Mouse (Mus musculus): Measurements from ENCODE around the gene Sar1b. TPM values are rescaled to one million over a fixed set of nuclear protein-coding genes. Genes with fewer than 3 reads are reported as not detected.
A peak's percentile ranks its signal among the peaks of the same experiment; 100 is the strongest.
"Not testable (repeated sequence)": the region's sequence is repeated elsewhere in the genome, so short reads cannot be mapped to it uniquely, and the experiment has no call there.

Sar1b gene
- 112 and 113 TPM in 2 replicates for polyA plus RNA-seq (2014; fragmentation: Nextera tagmentation; extraction: Ambion mirVana)

DNA sequence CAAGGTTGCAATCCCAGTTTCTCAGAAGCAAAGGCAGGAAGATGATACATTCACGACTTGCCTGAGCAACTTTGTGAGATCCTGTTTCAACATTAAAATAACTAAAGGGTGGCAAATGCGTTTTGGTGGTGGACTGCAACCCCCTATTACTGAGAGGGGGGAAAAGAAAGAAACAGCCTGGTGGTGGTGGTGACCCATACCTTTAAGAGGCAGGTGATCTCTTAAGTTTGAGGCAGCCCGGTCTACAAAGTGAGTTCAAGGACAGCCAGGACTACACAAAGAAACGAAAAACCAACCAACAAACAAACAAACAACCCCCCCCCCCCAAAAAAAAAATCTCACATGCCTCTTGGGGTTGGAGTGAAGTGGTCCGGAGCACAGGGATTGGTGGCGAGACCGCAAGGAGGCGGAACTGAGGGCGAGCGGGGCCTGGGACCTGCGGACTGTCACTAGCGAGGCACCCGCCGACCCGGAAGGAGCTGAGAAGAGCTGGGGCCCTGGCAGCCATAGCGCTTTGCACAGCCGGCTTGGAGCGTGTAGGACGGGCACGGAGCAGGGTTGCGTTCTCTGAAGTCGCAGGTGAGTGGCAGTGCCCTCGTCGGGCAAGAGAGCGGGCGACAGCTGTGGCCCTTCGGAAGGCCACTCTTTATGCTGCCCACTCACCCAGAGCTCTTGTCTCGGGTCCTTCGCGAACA lies at the start of gene Sar1b, which contains the start of gene Sec24a:
Sar1b (plus strand) TSS at position 475 of the 695 bp plus-strand sequence.
Sec24a (minus strand) TSS at position 422 of the 695 bp plus-strand sequence.
- no peaks in the 10 kb centered on the region for H3K9me3 ChIP-seq (ENCODE audit: control insufficient read depth, low read length)
- no peaks in the 10 kb centered on the region; the same call in 1 of the 2 replicates for H3K27me3 ChIP-seq (replicated peaks; ENCODE audit: control insufficient read depth, insufficient read depth, low read length)
- no peak within 1 kb of the TSS for H3K27ac ChIP-seq (replicated peaks; ENCODE audit: low read depth, low read length)
- H3K4me1 ChIP-seq (ENCODE audit: control insufficient read depth, insufficient read depth, low read length), result peaks cover 13% of the 10 kb centered on the region
- H3K9ac ChIP-seq (ENCODE audit: low read depth, low read length), result peak within 1 kb of the TSS; percentile 86
- no peaks in the 10 kb centered on the region for H3K36me3 ChIP-seq (ENCODE audit: control insufficient read depth, insufficient read depth, low read length)
- ATAC-seq (ENCODE audit: low read depth) (peak; percentile 97), DNase-seq (ENCODE audit: low spot score) (peak; percentile 87)
- WGBS, result 1% methylated on average over 25 of the region's 30 CpGs
- peak within 1 kb of the TSS; percentile 88 for H3K4me3 ChIP-seq (ENCODE audit: low read depth, low read length)
- peak within 1 kb of the TSS; percentile 89 for H3K4me2 ChIP-seq (ENCODE audit: low read depth, low read length)

DNA sequence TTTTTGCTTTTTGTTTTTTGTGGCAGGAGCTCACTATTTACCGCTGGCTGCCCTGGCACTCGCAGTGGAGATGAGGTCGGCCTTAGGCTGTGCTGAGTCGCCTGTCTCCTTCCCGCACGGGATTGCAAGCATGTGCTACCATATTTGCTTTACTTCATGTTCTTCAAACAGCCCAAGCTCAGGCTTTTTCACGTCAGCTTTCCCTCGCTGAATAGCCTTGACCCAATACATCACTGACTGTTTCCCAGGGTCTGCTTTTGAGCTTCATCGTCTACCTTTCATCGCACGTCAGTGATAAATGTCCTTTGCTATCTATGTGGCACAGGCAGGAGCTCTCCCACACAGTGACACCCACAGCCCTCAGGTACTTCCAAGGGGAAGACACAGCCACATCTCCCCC lies 42.4 kb upstream of the Sar1b start:
- Histone ChIP-seq H3K4me1 (ENCODE audit: control insufficient read depth, insufficient read depth, low read length) (no peaks in the 10 kb centered on the region), H3K27me3 (replicated peaks; ENCODE audit: control insufficient read depth, insufficient read depth, low read length) (no peaks in the 10 kb centered on the region)
- WGBS, result 95% methylated on average over 11 of the region's 11 CpGs

DNA sequence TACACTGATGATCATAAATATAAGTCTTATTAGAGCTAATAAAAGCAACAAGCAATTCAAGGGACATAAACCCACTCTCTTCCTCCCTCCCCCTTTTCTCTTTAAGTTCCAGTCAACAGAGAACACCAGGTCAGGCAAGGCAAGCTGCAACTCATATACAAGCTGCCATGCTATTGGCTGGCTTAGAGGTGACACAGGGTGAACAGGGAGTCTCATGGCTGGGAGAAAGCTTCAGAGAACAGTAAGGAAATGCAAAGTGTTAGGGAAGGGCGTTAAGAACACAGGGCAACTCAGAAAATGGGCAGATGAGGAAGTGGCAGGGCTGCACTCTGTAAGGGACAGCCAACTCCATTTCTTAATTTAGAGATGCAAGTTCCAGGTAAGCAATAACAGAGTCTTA lies 30.6 kb upstream of the Sar1b start:
- Histone ChIP-seq H3K36me3 (ENCODE audit: control insufficient read depth, insufficient read depth, low read length) (peaks cover 69% of the 10 kb centered on the region), H3K9ac (ENCODE audit: low read depth, low read length) (no peak overlapping the region), H3K9me3 (ENCODE audit: control insufficient read depth, low read length) (no peaks in the 10 kb centered on the region), H3K4me2 (ENCODE audit: low read depth, low read length) (no peak overlapping the region), H3K27ac (replicated peaks; ENCODE audit: low read depth, low read length) (no peak overlapping the region), H3K4me3 (ENCODE audit: low read depth, low read length) (no peak overlapping the region), H3K4me1 (ENCODE audit: control insufficient read depth, insufficient read depth, low read length) (no peaks in the 10 kb centered on the region), H3K27me3 (replicated peaks; ENCODE audit: control insufficient read depth, insufficient read depth, low read length) (no peaks in the 10 kb centered on the region)
- DNase-seq (ENCODE audit: low spot score) (no peak), ATAC-seq (ENCODE audit: low read depth) (no peak)
- WGBS, result 83% methylated on average over 1 of the region's 1 CpGs

More for the DNA sequence above, 42.4 kb upstream of the Sar1b start:
- peaks cover 90% of the 10 kb centered on the region for H3K36me3 ChIP-seq (ENCODE audit: control insufficient read depth, insufficient read depth, low read length)
- no peak overlapping the region for H3K4me2 ChIP-seq (ENCODE audit: low read depth, low read length)
- ATAC-seq (ENCODE audit: low read depth), result no peak
- H3K9ac ChIP-seq (ENCODE audit: low read depth, low read length), result no peak overlapping the region
- no peak overlapping the region for H3K27ac ChIP-seq (replicated peaks; ENCODE audit: low read depth, low read length)
- H3K9me3 ChIP-seq (ENCODE audit: control insufficient read depth, low read length), result no peaks in the 10 kb centered on the region
- no peak overlapping the region for H3K4me3 ChIP-seq (ENCODE audit: low read depth, low read length)
- no peak for DNase-seq (ENCODE audit: low spot score)

DNA sequence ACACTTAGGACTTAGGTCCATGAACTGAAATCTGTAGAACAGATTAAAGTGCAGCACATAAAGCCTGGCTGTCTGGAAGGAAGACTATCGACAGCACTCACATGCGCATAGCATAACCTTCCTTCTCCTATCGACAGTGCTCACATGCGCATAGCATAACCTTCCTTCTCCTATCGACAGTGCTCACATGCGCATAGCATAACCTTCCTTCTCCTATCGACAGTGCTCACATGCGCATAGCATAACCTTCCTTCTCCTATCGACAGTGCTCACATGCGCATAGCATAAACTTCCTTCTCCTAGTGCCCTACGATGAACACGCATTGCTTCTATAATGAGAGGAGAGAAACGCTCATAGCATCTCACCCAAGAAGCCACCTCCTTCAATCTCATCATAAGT lies 29.3 kb upstream of the Sar1b start:
- WGBS, result 96% methylated on average over 12 of the region's 13 CpGs
- not testable (repeated sequence) for ATAC-seq (ENCODE audit: low read depth)
- peaks cover 73% of the 10 kb centered on the region for H3K36me3 ChIP-seq (ENCODE audit: control insufficient read depth, insufficient read depth, low read length)

DNA sequence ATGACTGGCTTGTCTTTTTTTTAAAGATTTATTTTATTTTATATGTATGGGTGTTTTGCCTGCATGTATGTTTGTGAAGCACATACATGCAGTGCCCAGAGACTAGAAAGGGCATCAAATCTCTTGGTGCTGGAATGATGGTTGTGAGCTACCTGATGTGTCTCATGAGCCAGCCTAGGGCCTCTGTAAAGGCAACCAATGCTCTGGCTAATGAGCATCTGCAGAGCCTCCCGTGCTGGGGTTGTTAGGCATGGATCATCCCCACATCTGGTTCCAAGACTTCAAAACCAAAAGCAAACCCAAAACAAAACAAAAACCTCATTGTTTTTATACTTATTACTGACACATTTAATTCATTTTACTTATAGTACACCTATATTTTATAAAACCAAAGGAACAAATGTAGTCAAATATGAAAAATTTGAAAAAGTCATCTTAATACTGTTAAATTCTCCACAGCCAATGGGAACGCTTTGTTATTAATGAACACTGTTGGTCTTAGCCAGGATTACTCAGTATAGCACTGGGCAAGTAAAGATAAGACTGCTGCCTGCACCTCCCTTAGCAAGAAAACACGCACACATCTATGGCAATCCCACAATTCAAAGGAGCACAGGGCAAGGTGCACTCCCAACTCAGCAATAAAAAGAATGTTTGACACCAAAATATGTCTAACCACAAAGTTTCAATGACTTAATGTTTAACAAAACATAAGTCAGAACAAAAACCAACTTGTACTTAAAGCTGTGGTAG lies 24.7 kb upstream of the Sar1b start:
- H3K9ac ChIP-seq (ENCODE audit: low read depth, low read length), result no peak overlapping the region
- H3K27ac ChIP-seq (replicated peaks; ENCODE audit: low read depth, low read length), result no peak overlapping the region
- WGBS, result 82% methylated on average over 3 of the region's 3 CpGs
- ATAC-seq (ENCODE audit: low read depth) (no peak), DNase-seq (ENCODE audit: low spot score) (no peak)
- H3K36me3 ChIP-seq (ENCODE audit: control insufficient read depth, insufficient read depth, low read length), result peaks cover 71% of the 10 kb centered on the region
- H3K4me1 ChIP-seq (ENCODE audit: control insufficient read depth, insufficient read depth, low read length), result no peaks in the 10 kb centered on the region
- no peaks in the 10 kb centered on the region for H3K27me3 ChIP-seq (replicated peaks; ENCODE audit: control insufficient read depth, insufficient read depth, low read length)
- H3K9me3 ChIP-seq (ENCODE audit: control insufficient read depth, low read length), result no peaks in the 10 kb centered on the region
- no peak overlapping the region for H3K4me2 ChIP-seq (ENCODE audit: low read depth, low read length)
- no peak overlapping the region for H3K4me3 ChIP-seq (ENCODE audit: low read depth, low read length)

More for the DNA sequence above, 29.3 kb upstream of the Sar1b start:
- H3K27me3 ChIP-seq (replicated peaks; ENCODE audit: control insufficient read depth, insufficient read depth, low read length); H3K9ac ChIP-seq (ENCODE audit: low read depth, low read length); H3K4me2 ChIP-seq (ENCODE audit: low read depth, low read length); H3K4me1 ChIP-seq (ENCODE audit: control insufficient read depth, insufficient read depth, low read length); H3K9me3 ChIP-seq (ENCODE audit: control insufficient read depth, low read length); DNase-seq (ENCODE audit: low spot score); H3K27ac ChIP-seq (replicated peaks; ENCODE audit: low read depth, low read length); H3K4me3 ChIP-seq (ENCODE audit: low read depth, low read length): not testable (repeated sequence)

DNA sequence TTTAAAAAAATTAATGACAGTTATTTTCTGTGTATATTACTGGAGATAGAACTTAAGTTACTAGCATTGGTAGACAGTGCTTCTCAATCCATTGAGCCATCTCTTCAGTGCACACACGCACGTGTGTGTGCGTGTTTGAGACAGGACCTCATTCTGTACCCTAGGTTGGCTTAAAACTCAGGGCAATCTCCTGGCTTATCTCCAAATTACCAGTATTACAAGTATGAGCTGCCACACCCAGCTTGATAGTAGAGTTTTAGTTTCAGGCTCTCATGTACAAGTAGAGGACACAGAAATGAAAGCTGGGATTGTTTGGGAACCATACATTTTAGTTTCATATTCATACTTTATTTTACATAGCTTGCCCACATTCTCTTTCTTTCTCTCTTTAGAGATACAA lies 22.8 kb upstream of the Sar1b start:
- Histone ChIP-seq H3K4me3 (ENCODE audit: low read depth, low read length) (no peak overlapping the region), H3K9ac (ENCODE audit: low read depth, low read length) (no peak overlapping the region), H3K4me1 (ENCODE audit: control insufficient read depth, insufficient read depth, low read length) (no peaks in the 10 kb centered on the region), H3K27me3 (replicated peaks; ENCODE audit: control insufficient read depth, insufficient read depth, low read length) (no peaks in the 10 kb centered on the region), H3K4me2 (ENCODE audit: low read depth, low read length) (no peak overlapping the region), H3K36me3 (ENCODE audit: control insufficient read depth, insufficient read depth, low read length) (peaks cover 67% of the 10 kb centered on the region), H3K9me3 (ENCODE audit: control insufficient read depth, low read length) (no peaks in the 10 kb centered on the region), H3K27ac (replicated peaks; ENCODE audit: low read depth, low read length) (no peak overlapping the region)
- ATAC-seq (ENCODE audit: low read depth) (no peak), DNase-seq (ENCODE audit: low spot score) (no peak)
- 89% methylated on average over 3 of the region's 3 CpGs for WGBS

DNA sequence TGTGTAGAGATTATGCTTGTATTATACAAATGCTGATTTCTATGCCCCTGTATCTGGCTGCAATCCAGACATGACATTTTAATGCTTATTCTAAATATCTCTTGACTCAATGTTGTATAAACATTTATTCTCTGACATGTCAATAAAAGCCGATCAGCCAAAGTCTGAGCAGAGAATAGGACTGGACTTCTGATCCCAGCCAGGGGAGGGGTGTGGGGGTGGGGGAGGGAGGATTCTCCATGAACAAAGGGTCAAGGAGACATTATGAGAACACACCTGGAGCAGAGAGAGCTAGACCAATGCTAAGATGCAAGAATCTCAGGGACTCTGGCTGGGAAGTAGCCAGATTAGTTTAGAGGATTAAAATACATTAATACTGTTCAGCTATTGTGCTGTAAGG lies 17.4 kb upstream of the Sar1b start:
- WGBS, result 88% methylated on average over 1 of the region's 1 CpGs
- Histone ChIP-seq H3K27ac (replicated peaks; ENCODE audit: low read depth, low read length) (no peak overlapping the region), H3K9me3 (ENCODE audit: control insufficient read depth, low read length) (no peaks in the 10 kb centered on the region), H3K4me1 (ENCODE audit: control insufficient read depth, insufficient read depth, low read length) (no peaks in the 10 kb centered on the region), H3K36me3 (ENCODE audit: control insufficient read depth, insufficient read depth, low read length) (peaks cover 49% of the 10 kb centered on the region), H3K4me2 (ENCODE audit: low read depth, low read length) (no peak overlapping the region), H3K4me3 (ENCODE audit: low read depth, low read length) (no peak overlapping the region), H3K27me3 (replicated peaks; ENCODE audit: control insufficient read depth, insufficient read depth, low read length) (no peaks in the 10 kb centered on the region), H3K9ac (ENCODE audit: low read depth, low read length) (no peak overlapping the region)
- ATAC-seq (ENCODE audit: low read depth) (no peak), DNase-seq (ENCODE audit: low spot score) (no peak)

DNA sequence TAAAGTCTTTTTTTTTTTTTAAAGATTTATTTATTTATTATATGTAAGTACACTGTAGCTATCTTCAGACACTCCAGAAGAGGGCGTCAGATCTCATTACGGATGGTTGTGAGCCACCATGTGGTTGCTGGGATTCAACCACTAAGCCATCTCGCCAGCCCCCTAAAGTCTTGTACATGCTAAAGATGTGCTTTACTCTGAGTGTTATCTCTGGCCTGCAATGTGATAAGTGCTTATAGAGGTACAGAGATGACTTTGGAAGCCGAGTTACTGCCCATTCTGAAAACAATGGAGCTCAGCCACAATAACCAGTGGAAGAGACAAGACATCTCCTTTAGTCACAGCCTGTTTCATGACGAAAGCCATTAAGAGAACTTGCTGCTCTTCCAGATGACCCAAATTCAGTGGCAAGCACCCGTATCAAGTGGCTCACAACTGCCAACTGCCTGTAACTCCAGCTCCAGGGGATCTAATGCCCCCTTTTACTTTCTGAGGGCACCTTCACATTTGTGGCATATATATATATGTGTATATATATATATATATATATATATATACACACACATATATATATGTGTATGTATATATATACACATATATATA lies 11.8 kb upstream of the Sar1b start:
- ATAC-seq (ENCODE audit: low read depth); H3K9me3 ChIP-seq (ENCODE audit: control insufficient read depth, low read length); H3K27me3 ChIP-seq (replicated peaks; ENCODE audit: control insufficient read depth, insufficient read depth, low read length); H3K4me3 ChIP-seq (ENCODE audit: low read depth, low read length); H3K4me2 ChIP-seq (ENCODE audit: low read depth, low read length); H3K9ac ChIP-seq (ENCODE audit: low read depth, low read length); DNase-seq (ENCODE audit: low spot score); H3K27ac ChIP-seq (replicated peaks; ENCODE audit: low read depth, low read length): not testable (repeated sequence)
- 0 out of 2 replicates have a peak, but pooled peaks cover 11% of the 10 kb centered on the region for H3K36me3 ChIP-seq (ENCODE audit: control insufficient read depth, insufficient read depth, low read length)
- WGBS, result 83% methylated on average over 6 of the region's 6 CpGs
- peaks cover 13% of the 10 kb centered on the region for H3K4me1 ChIP-seq (ENCODE audit: control insufficient read depth, insufficient read depth, low read length)
